Mouse (Mus musculus) R1 (cell line): ENCODE data around the gene Selenop.

Experiments used
- DNase-seq: peaks from one replicate; pipeline ENCODE4 v3.0.0-alpha.2; 2018; ENCODE audit warnings: low read depth, low spot score

Gene Selenop

GRCm38 (mm10) chr15:3270646-3271077 lies 2.3 kb downstream of the Selenop start:
- DNase-seq: peak; percentile 87

- no peak for DNase-seq
Measured at GRCm38 (mm10) chr15:3271216-3271615, 2.9 kb downstream of the Selenop start.

GRCm38 (mm10) chr15:3273191-3273590 lies 4.8 kb downstream of the Selenop start:
- no peak for DNase-seq

GRCm38 (mm10) chr15:3277391-3277790 lies 9.0 kb downstream of the Selenop start:
- DNase-seq: no peak

- no peak for DNase-seq
Measured at GRCm38 (mm10) chr15:3279242-3279641, 10.9 kb downstream of the Selenop start.

GRCm38 (mm10) chr15:3281216-3281615 lies 12.9 kb downstream of the Selenop start:
- DNase-seq: no peak

- DNase-seq: no peak
Measured at GRCm38 (mm10) chr15:3281737-3282136, 13.4 kb downstream of the Selenop start.

GRCm38 (mm10) chr15:3286032-3286431 lies 17.7 kb downstream of the Selenop start:
- DNase-seq: no peak

GRCm38 (mm10) chr15:3290435-3290834 lies 22.1 kb downstream of the Selenop start:
- no peak for DNase-seq

- DNase-seq: no peak
Measured at GRCm38 (mm10) chr15:3293477-3293876, 25.1 kb downstream of the Selenop start.

- DNase-seq: no peak
Measured at GRCm38 (mm10) chr15:3295986-3296385, 27.6 kb downstream of the Selenop start.

GRCm38 (mm10) chr15:3297615-3298014 lies 29.3 kb downstream of the Selenop start:
- DNase-seq: no peak

- DNase-seq: no peak
Measured at GRCm38 (mm10) chr15:3300361-3301100, 32.2 kb downstream of the Selenop start.

GRCm38 (mm10) chr15:3303426-3303825 lies 35.1 kb downstream of the Selenop start, which contains the start of gene Ccdc152:
Ccdc152 (minus strand) TSS chr15:3303526.
- DNase-seq: peak; percentile 4

- DNase-seq: no peak
Measured at GRCm38 (mm10) chr15:3309856-3310255, 41.5 kb downstream of the Selenop start.

GRCm38 (mm10) chr15:3312937-3313336 lies 44.6 kb downstream of the Selenop start:
- no peak for DNase-seq

- DNase-seq: no peak
Measured at GRCm38 (mm10) chr15:3316617-3317016, 48.3 kb downstream of the Selenop start.

- peak; percentile 76 for DNase-seq
Measured at GRCm38 (mm10) chr15:3319929-3320328, 51.6 kb downstream of the Selenop start.

- DNase-seq: no peak
Measured at GRCm38 (mm10) chr15:3323041-3323440, 54.7 kb downstream of the Selenop start.
